11 mouse cellular contexts compared by ENCODE assay signal in the genomic region with DNA sequence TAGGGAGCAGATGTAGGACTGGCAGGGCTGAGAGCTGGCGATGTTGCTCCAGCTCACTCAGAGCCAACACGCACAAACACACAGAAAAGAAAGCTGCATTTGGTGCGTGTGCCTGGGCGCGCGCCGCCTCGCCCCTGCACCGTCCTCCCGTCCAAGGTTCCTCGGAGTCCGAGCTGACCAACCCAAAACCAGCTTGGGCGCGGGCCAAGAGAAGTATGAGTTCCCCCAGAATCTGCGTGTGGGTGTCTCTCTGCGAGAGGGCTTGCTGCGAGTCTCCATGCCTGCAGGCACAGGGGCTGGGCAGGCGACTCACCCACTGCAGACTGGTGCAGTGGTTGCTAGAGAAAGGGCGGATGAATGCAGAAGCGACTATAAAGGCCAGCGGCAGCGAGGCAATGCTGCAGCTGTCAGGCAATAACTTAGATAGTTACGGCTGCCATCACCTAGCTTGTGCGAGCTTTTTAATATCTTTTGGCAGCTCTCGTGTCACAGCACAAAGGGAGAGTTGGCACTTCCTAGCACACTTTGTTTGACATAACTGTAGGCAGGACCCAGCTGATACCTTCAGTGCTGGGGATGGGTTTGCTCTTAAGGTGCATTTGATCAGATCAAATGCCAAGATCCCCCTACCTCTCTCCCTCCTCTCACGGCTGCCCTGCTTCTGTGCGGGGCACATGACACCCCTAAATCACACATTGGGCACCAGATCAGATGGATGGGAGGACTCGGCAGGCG.
DNase-seq lines count a peak whose midpoint lies in the region; ATAC-seq and TF ChIP-seq lines count a peak whose summit lies in the region.
"Had no signal": no experiment of that assay in that cellular context is flagged by ENCODE, and none has a peak within 500 bp of the region (broad histone marks: within the 10 kb centered on the region; RNA-seq: fewer than 3 reads in every experiment).

No protein-coding gene starts in this region.

- H3K4me1 ChIP-seq in lung, embryonic 14.5 days (ENCODE audit: insufficient read depth), result no peaks in the 10 kb centered on the region
- no peaks in the 10 kb centered on the region for H3K4me1 ChIP-seq in lung, adult 2 months (ENCODE audit: control insufficient read depth, insufficient read depth, low read length)
- no peaks in the 10 kb centered on the region for H3K4me1 ChIP-seq in neural tube, embryonic 14.5 days (ENCODE audit: control insufficient read depth, insufficient read depth, low read length)
- H3K4me1 ChIP-seq in liver, postnatal 0 days (ENCODE audit: insufficient read depth), result peaks cover 5% of the 10 kb centered on the region; the same call in 1 of the 2 replicates

- no peak for TF ChIP-seq POLR2A in lung, adult 2 months (IDR thresholded peaks at IDR 0.05; ENCODE audit: borderline replicate concordance, extremely low read depth, low read depth, low read length)
- TF ChIP-seq POLR2A in brain, embryonic 14.5 days (IDR thresholded peaks at IDR 0.05; ENCODE audit: borderline replicate concordance, extremely low read depth, insufficient read depth, insufficient read length, poor library complexity, severe bottlenecking), result no peak

- no peak overlapping the region for H3K4me2 ChIP-seq in lung, embryonic 14.5 days
- 0 out of 2 replicates have a peak overlapping the region, but pooled peaks have one; percentile 18 for H3K4me2 ChIP-seq in neural tube, embryonic 14.5 days (ENCODE audit: low read depth, low read length)
- H3K4me2 ChIP-seq in liver, postnatal 0 days (ENCODE audit: low read depth, low read length), result no peak overlapping the region
- H3K4me2 ChIP-seq: embryonic facial prominence, embryonic 13.5 days had no signal

- TF ChIP-seq EP300 in liver, postnatal 0 days (IDR thresholded peaks at IDR 0.05; ENCODE audit: low read depth), result no peak

- H3K9me3 ChIP-seq in lung, embryonic 14.5 days (ENCODE audit: low read depth, low read length), result no peaks in the 10 kb centered on the region
- H3K9me3 ChIP-seq in neural tube, embryonic 14.5 days (ENCODE audit: control insufficient read depth, low read length), result no peaks in the 10 kb centered on the region
- H3K9me3 ChIP-seq in liver, postnatal 0 days (ENCODE audit: low read length), result no peaks in the 10 kb centered on the region
- H3K9me3 ChIP-seq: embryonic facial prominence, embryonic 13.5 days had no signal

- no peak for ATAC-seq in lung, embryonic 14.5 days (ENCODE audit: insufficient read depth)
- ATAC-seq in neural tube, embryonic 14.5 days (ENCODE audit: low read depth), result peak; percentile 73
- ATAC-seq in liver, postnatal 0 days, result no peak

- peak; percentile 21 for DNase-seq in gastrocnemius, postnatal 10 days
- DNase-seq in gastrocnemius, postnatal 25 days, result no peak
- peak; percentile 6 for DNase-seq in lung, embryonic 14.5 days
- no peak for DNase-seq in lung, adult 2 months
- peak; percentile 59 for DNase-seq in brain, embryonic 14.5 days (ENCODE audit: low read depth)
- DNase-seq in spleen, postnatal 36 days (ENCODE audit: low spot score in 2 of 2), result no peak
- DNase-seq in liver, postnatal 0 days, result no peak
- DNase-seq: lung, postnatal 36 days had no signal

- H3K36me3 ChIP-seq in lung, embryonic 14.5 days (ENCODE audit: insufficient read depth), result no peaks in the 10 kb centered on the region
- no peaks in the 10 kb centered on the region for H3K36me3 ChIP-seq in neural tube, embryonic 14.5 days (ENCODE audit: control insufficient read depth, insufficient read depth, low read length)
- H3K36me3 ChIP-seq in liver, postnatal 0 days (replicated peaks; ENCODE audit: insufficient read depth, low read length), result no peaks in the 10 kb centered on the region
- H3K36me3 ChIP-seq: embryonic facial prominence, embryonic 13.5 days; G1E had no signal

- no peak for TF ChIP-seq CTCF in lung, embryonic 14.5 days (IDR thresholded peaks at IDR 0.05; ENCODE audit: low read depth)
- TF ChIP-seq CTCF in lung, adult 2 months (IDR thresholded peaks at IDR 0.05; ENCODE audit: insufficient read depth, low read length), result no peak
- TF ChIP-seq CTCF in brain, embryonic 14.5 days (IDR thresholded peaks at IDR 0.05; ENCODE audit: borderline replicate concordance, extremely low read depth, insufficient read depth, insufficient read length), result no peak
- TF ChIP-seq CTCF in liver, postnatal 0 days (IDR thresholded peaks at IDR 0.05; ENCODE audit: low read depth), result no peak

- no peak overlapping the region for H3K9ac ChIP-seq in lung, embryonic 14.5 days
- H3K9ac ChIP-seq in neural tube, embryonic 14.5 days (replicated peaks; ENCODE audit: low read depth, low read length), result 0 out of 2 replicates have a peak overlapping the region, but pooled peaks have one; percentile 16
- no peak overlapping the region for H3K9ac ChIP-seq in liver, postnatal 0 days (replicated peaks)
- H3K9ac ChIP-seq: embryonic facial prominence, embryonic 13.5 days had no signal

- H3K4me3 ChIP-seq in lung, embryonic 14.5 days (ENCODE audit: low read depth, low read length), result no peak overlapping the region
- H3K4me3 ChIP-seq in lung, adult 2 months (replicated peaks; ENCODE audit: extremely low read depth, low read depth, low read length), result no peak overlapping the region
- no peak overlapping the region for H3K4me3 ChIP-seq in neural tube, embryonic 14.5 days (ENCODE audit: low read depth, low read length)
- H3K4me3 ChIP-seq in liver, postnatal 0 days (ENCODE audit: low read depth, low read length), result no peak overlapping the region
- H3K4me3 ChIP-seq: embryonic facial prominence, embryonic 13.5 days had no signal

- no peak overlapping the region for H3K27ac ChIP-seq in lung, embryonic 14.5 days (ENCODE audit: low read depth)
- peak overlapping the region; percentile 48; the same call in 1 of the 2 replicates for H3K27ac ChIP-seq in neural tube, embryonic 14.5 days (ENCODE audit: low read depth, low read length)
- no peak overlapping the region for H3K27ac ChIP-seq in liver, postnatal 0 days (ENCODE audit: low read depth)
- H3K27ac ChIP-seq: embryonic facial prominence, embryonic 13.5 days had no signal

- no peaks in the 10 kb centered on the region for H3K27me3 ChIP-seq in lung, embryonic 14.5 days (ENCODE audit: insufficient read depth, low read length)
- H3K27me3 ChIP-seq in neural tube, embryonic 14.5 days (ENCODE audit: control insufficient read depth, insufficient read depth, low read length), result no peaks in the 10 kb centered on the region
- no peaks in the 10 kb centered on the region for H3K27me3 ChIP-seq in liver, postnatal 0 days (ENCODE audit: insufficient read depth, low read length)
- H3K27me3 ChIP-seq: embryonic facial prominence, embryonic 13.5 days had no signal

- 58% methylated on average over 29 of the region's 29 CpGs for WGBS in lung, embryonic 14.5 days
- WGBS in lung, adult 2 months, result 65% methylated on average over 29 of the region's 29 CpGs
- 50% methylated on average over 29 of the region's 29 CpGs for WGBS in neural tube, embryonic 14.5 days
- WGBS in liver, postnatal 0 days (ENCODE audit: insufficient replicate concordance), result 76% methylated on average over 29 of the region's 29 CpGs

Comparison
In these comparisons a context has a peak if more than half of its experiments do, and no peak if none do; other contexts are left out.
1. DNase-seq: peak in gastrocnemius, postnatal 10 days (single experiment), lung, embryonic 14.5 days (single experiment) and brain, embryonic 14.5 days (single experiment); none in gastrocnemius, postnatal 25 days (single experiment), lung, adult 2 months (single experiment), spleen, postnatal 36 days (0 of 2) and liver, postnatal 0 days (single experiment).